Mouse (Mus musculus) megakaryocyte, embryonic 14.5 days (primary cell): Measurements from ENCODE around the gene Evi5.

Source experiments
- FLI1 ChIP-seq: IDR thresholded peaks from 2 replicates; pipeline ENCODE4 v1.6.1; 2012; ENCODE audit warnings: low read length, inconsistent platforms, mixed read lengths
- GATA1 ChIP-seq: IDR thresholded peaks from 3 replicates; pipeline ENCODE4 v1.6.1; 2012; ENCODE audit warnings: mixed read lengths, low read length, inconsistent platforms, borderline replicate concordance

- no peak for TF ChIP-seq GATA1
- no peak for TF ChIP-seq FLI1
Measured at GRCm38 (mm10) chr5:107719209-107719608, 155.7 kb downstream of the Evi5 start.
